Mouse (Mus musculus) erythroblast, embryonic 14.5 days (primary cell): Measurements from ENCODE around the gene Kpna7.

Experiments
- GATA1 ChIP-seq: IDR thresholded peaks from 2 replicates; pipeline ENCODE4 v1.6.1; 2012; ENCODE audit warnings: low read length, inconsistent platforms, mixed read lengths
- TAL1 ChIP-seq: IDR thresholded peaks from 3 replicates; pipeline ENCODE4 v1.6.1; 2012; ENCODE audit warnings: low read length, inconsistent platforms, mixed read lengths

DNA sequence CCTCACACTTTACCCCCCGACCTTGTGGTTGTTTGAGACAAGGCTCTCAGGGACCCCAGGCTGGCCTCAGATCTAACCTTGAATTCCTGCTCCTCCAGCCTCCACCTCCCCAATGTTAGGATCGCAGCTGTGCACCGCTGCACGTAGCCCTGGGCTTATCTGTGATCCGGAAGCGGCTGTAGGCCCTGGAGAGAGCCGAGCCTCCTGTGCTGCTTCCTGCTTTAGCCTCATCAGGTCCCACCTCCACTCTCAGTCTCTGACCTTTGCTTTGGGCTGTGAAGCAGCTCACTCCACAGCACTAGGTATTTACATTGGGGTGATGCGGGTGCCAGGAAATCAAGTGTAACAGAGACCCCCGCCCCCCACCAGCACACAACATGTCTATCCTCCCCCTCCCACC, 79.3 kb downstream of the Kpna7 start:
- TF ChIP-seq TAL1, result no peak
- TF ChIP-seq GATA1, result no peak
